Mouse (Mus musculus): Measurements from ENCODE around the gene Ski. TPM values are rescaled to one million over a fixed set of nuclear protein-coding genes. Genes with fewer than 3 reads are reported as not detected.

The Ski gene
- polyA plus RNA-seq, 1 experiment from 2014 or later = 12.7 TPM

DNA sequence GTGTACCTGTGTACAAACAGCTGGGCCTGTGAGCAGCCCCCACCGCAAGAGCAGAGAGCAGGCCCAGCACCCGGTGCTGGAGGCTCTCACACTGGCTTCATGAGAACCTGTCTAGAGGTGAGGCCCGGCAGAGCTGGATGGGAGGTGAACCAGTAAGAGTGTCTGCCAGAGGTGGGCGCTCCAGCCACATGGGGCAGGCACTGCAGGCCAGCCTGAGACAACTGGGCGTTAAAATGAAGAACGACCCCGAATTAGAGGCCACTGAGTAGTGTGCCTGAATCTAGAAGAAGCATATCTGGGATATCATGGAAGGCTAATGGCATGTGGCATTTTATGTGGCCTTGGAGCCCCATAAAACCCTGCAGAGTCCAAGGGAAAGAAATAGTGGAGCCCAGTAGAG lies 102.4 kb downstream of the Ski start:
- Histone ChIP-seq H3K4me3 (ENCODE audit: low read depth, low read length) (no peak overlapping the region), H3K36me3 (ENCODE audit: control insufficient read depth, insufficient read depth, low read length) (no peaks in the 10 kb centered on the region), H3K4me1 (ENCODE audit: control insufficient read depth, insufficient read depth, low read length) (peaks cover 7% of the 10 kb centered on the region; the same call in 1 of the 2 replicates), H3K27ac (ENCODE audit: low read depth, low read length) (no peak overlapping the region), H3K27me3 (ENCODE audit: control insufficient read depth, insufficient read depth, low read length) (no peaks in the 10 kb centered on the region), H3K9me3 (ENCODE audit: control insufficient read depth, low read length) (no peaks in the 10 kb centered on the region), H3K9ac (ENCODE audit: low read length) (no peak overlapping the region), H3K4me2 (no peak overlapping the region)
- ATAC-seq (ENCODE audit: low FRiP score) (no peak), DNase-seq (ENCODE audit: low spot score, missing footprints) (no peak)
- 89% methylated on average over 7 of the region's 7 CpGs for WGBS

DNA sequence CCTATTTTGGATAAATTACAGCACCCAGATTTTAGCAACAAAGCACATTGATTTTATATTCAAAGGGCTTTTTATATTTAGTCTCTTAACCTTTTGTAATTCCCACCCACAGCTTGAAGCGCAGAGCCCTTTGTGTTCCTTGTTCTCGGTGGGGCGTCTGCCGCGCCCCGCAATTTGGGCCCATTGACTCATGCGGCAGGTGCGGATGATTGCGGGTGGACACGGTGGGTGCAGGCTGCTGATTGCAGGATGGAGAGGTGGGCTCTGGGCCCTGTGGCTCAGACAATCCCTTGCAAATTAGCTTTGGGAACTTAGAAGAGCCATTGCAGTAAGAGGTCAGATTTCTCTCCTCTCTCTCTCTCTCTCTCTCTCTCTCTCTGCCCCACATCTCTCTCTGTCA lies 104.1 kb downstream of the Ski start:
- H3K4me3 ChIP-seq (ENCODE audit: low read depth, low read length) = no peak overlapping the region
- no peaks in the 10 kb centered on the region for H3K27me3 ChIP-seq (ENCODE audit: control insufficient read depth, insufficient read depth, low read length)
- H3K36me3 ChIP-seq (ENCODE audit: control insufficient read depth, insufficient read depth, low read length) = no peaks in the 10 kb centered on the region
- H3K9me3 ChIP-seq (ENCODE audit: control insufficient read depth, low read length) = no peaks in the 10 kb centered on the region
- 76% methylated on average over 10 of the region's 10 CpGs for WGBS
- DNase-seq (ENCODE audit: low spot score, missing footprints) = no peak
- no peak overlapping the region for H3K27ac ChIP-seq (ENCODE audit: low read depth, low read length)
- H3K9ac ChIP-seq (ENCODE audit: low read length) = no peak overlapping the region
- H3K4me2 ChIP-seq = no peak overlapping the region
- peaks cover 7% of the 10 kb centered on the region; the same call in 1 of the 2 replicates for H3K4me1 ChIP-seq (ENCODE audit: control insufficient read depth, insufficient read depth, low read length)
- ATAC-seq (ENCODE audit: low FRiP score) = no peak

DNA sequence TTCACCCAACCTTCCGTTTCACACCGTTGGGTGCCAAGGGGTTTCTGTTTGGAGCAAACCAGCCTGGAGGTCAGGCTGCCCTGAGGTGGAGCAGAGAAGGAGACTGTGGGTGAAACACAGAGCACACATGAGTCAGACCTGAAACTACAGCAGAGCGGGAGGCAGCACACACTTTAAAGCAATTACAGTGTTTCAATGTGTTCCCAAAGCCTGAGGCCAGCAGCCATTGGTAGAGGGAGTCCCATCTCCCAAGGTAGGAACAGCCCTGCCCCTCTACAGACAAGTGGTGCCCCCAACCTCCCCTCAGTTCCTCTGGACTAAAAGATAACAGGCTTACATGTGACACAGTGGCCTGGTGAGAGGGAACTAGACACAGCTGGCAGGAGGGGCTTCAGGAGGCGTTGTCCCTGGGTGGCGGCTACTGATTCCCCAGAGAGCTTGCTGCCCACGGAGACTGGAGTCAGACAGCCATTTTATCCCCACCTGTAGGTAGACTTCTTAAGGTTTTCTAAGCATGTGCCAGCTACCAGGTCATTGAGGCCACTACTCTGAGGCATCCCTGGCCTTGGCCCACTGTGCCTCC lies 104.9 kb downstream of the Ski start:
- no peaks in the 10 kb centered on the region for H3K9me3 ChIP-seq (ENCODE audit: control insufficient read depth, low read length)
- H3K36me3 ChIP-seq (ENCODE audit: control insufficient read depth, insufficient read depth, low read length) = no peaks in the 10 kb centered on the region
- WGBS = 84% methylated on average over 6 of the region's 6 CpGs
- ATAC-seq (ENCODE audit: low FRiP score) (no peak), DNase-seq (ENCODE audit: low spot score, missing footprints) (no peak)
- H3K27me3 ChIP-seq (ENCODE audit: control insufficient read depth, insufficient read depth, low read length) = no peaks in the 10 kb centered on the region
- no peak overlapping the region for H3K4me3 ChIP-seq (ENCODE audit: low read depth, low read length)
- H3K9ac ChIP-seq (ENCODE audit: low read length) = no peak overlapping the region
- H3K4me1 ChIP-seq (ENCODE audit: control insufficient read depth, insufficient read depth, low read length) = peaks cover 4% of the 10 kb centered on the region; the same call in 1 of the 2 replicates
- no peak overlapping the region for H3K4me2 ChIP-seq
- H3K27ac ChIP-seq (ENCODE audit: low read depth, low read length) = no peak overlapping the region

DNA sequence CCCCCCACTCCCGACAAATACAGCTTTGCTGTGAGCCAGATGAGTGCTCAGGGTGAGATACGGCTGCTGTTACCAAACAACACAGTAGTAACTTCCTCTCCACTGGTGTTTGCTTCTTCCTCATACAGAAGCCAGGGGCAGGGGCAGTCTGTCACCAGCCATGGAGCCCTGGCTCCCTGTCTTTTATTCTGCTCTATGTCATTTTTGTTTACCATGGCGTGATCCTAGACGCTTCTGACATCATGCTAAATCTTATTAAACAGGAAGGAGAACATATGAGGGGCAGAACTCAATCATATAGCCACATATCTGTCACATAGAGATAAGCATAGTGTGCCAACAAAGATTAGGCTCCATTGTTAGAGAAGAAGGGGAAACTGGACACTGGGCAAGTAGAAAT lies 105.8 kb downstream of the Ski start:
- 88% methylated on average over 4 of the region's 4 CpGs for whole genome bisulfite sequencing
- no peaks in the 10 kb centered on the region; the same call in 1 of the 2 replicates for H3K4me1 ChIP-seq (ENCODE audit: control insufficient read depth, insufficient read depth, low read length)
- no peaks in the 10 kb centered on the region for H3K27me3 ChIP-seq (ENCODE audit: control insufficient read depth, insufficient read depth, low read length)
- ATAC-seq (ENCODE audit: low FRiP score) = no peak
- H3K9ac ChIP-seq (ENCODE audit: low read length) = no peak overlapping the region
- H3K36me3 ChIP-seq (ENCODE audit: control insufficient read depth, insufficient read depth, low read length) = no peaks in the 10 kb centered on the region
- no peaks in the 10 kb centered on the region for H3K9me3 ChIP-seq (ENCODE audit: control insufficient read depth, low read length)
- DNase-seq (ENCODE audit: low spot score, missing footprints) = no peak
- H3K4me2 ChIP-seq = no peak overlapping the region
- H3K27ac ChIP-seq (ENCODE audit: low read depth, low read length) = no peak overlapping the region
- no peak overlapping the region for H3K4me3 ChIP-seq (ENCODE audit: low read depth, low read length)

DNA sequence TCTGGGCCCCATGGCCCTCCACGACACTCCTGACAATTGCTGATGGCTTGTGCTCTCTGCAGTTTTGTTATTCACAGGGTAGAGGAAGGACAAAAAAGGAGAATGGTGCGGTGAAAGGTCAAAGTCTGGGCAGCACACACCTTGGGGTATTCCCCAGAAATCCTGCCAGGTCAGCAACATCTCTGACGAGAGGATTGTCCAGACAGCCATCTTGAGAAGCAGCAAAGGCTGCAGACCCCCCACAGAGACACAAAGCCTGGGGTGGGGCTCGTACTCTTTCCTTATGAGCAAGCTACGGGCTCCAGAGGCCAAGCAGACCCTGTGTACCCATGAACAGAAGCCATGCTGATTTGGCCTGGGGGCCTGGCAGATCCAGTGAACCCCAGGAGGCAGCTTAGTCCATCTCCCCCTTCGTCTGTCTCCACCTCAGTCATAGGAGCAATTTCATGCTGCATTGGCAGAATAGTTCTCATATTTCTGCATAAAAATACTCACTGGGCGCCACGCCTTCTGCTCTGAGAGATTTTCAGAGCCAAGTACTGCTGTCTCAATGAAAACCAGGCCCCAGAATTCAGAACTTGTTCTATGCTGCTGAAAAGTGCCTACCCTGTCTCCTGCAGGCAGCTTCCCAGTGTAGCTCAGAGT lies 108.5 kb downstream of the Ski start:
- no peak for ATAC-seq (ENCODE audit: low FRiP score)
- no peaks in the 10 kb centered on the region for H3K27me3 ChIP-seq (ENCODE audit: control insufficient read depth, insufficient read depth, low read length)
- H3K4me1 ChIP-seq (ENCODE audit: control insufficient read depth, insufficient read depth, low read length) = no peaks in the 10 kb centered on the region; the same call in 1 of the 2 replicates
- no peaks in the 10 kb centered on the region for H3K9me3 ChIP-seq (ENCODE audit: control insufficient read depth, low read length)
- H3K27ac ChIP-seq (ENCODE audit: low read depth, low read length) = no peak overlapping the region
- H3K4me2 ChIP-seq = no peak overlapping the region
- H3K4me3 ChIP-seq (ENCODE audit: low read depth, low read length) = no peak overlapping the region
- DNase-seq (ENCODE audit: low spot score, missing footprints) = no peak
- H3K9ac ChIP-seq (ENCODE audit: low read length) = no peak overlapping the region
- H3K36me3 ChIP-seq (ENCODE audit: control insufficient read depth, insufficient read depth, low read length) = no peaks in the 10 kb centered on the region
- WGBS = 67% methylated on average over 8 of the region's 8 CpGs

DNA sequence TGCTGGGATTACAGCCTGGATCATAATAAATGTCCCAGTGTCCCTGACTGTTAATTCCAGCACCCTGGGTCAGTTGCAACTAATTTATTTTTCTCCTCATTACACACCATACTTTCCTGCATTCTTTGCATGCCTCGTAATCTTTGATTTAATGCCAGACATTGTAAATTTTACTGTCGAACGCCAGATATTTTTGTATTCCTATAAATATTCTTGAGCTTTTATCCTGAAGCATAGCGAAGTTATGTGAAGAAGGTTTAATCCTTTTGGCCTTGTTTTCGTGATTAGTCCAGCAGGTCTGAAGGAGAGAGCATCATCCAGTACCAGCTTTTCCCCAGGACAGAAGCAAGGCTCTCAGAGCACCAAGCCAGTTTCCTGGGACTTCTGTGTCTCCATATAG lies 112.9 kb downstream of the Ski start:
- ATAC-seq (ENCODE audit: low FRiP score) = no peak
- 88% methylated on average over 5 of the region's 5 CpGs for WGBS

DNA sequence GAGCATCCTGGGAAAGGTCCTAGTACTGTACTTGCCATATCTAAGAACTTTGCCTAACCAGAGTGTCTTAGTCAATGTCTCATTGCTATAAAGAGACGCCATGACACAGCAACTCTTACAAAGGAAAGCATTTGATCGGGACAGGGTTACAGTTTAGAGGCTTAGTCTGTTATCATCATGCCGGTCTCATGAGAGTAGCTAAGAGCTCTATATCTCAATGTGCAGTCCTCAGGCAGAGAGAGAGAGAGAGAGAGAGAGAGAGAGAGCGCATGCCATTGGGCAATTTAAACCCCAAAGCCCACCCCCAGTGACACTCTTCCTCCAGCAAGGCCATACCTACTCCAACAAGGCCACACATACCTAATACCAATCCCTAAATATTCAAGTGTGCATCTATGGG lies 114.5 kb downstream of the Ski start:
- WGBS = 93% methylated on average over 4 of the region's 4 CpGs
- no peak for DNase-seq (ENCODE audit: low spot score, missing footprints)
- Histone ChIP-seq H3K27ac (ENCODE audit: low read depth, low read length) (no peak overlapping the region), H3K4me1 (ENCODE audit: control insufficient read depth, insufficient read depth, low read length) (no peaks in the 10 kb centered on the region), H3K4me2 (no peak overlapping the region), H3K27me3 (ENCODE audit: control insufficient read depth, insufficient read depth, low read length) (no peaks in the 10 kb centered on the region), H3K9ac (ENCODE audit: low read length) (no peak overlapping the region), H3K9me3 (ENCODE audit: control insufficient read depth, low read length) (no peaks in the 10 kb centered on the region), H3K36me3 (ENCODE audit: control insufficient read depth, insufficient read depth, low read length) (no peaks in the 10 kb centered on the region), H3K4me3 (ENCODE audit: low read depth, low read length) (no peak overlapping the region)
- no peak for ATAC-seq (ENCODE audit: low FRiP score)

More for the DNA sequence above, 112.9 kb downstream of the Ski start:
- no peaks in the 10 kb centered on the region for H3K9me3 ChIP-seq (ENCODE audit: control insufficient read depth, low read length)
- no peaks in the 10 kb centered on the region for H3K36me3 ChIP-seq (ENCODE audit: control insufficient read depth, insufficient read depth, low read length)
- 0 out of 2 replicates have a peak overlapping the region, but pooled peaks have one; percentile 9 for H3K9ac ChIP-seq (ENCODE audit: low read length)
- no peaks in the 10 kb centered on the region for H3K27me3 ChIP-seq (ENCODE audit: control insufficient read depth, insufficient read depth, low read length)
- no peak for DNase-seq (ENCODE audit: low spot score, missing footprints)
- H3K4me1 ChIP-seq (ENCODE audit: control insufficient read depth, insufficient read depth, low read length) = no peaks in the 10 kb centered on the region
- no peak overlapping the region for H3K4me2 ChIP-seq
- H3K27ac ChIP-seq (ENCODE audit: low read depth, low read length) = no peak overlapping the region
- H3K4me3 ChIP-seq (ENCODE audit: low read depth, low read length) = no peak overlapping the region

Other genes with a start within 250 kb of the Ski start
- 0.81 and 0.85 TPM in 2 replicates for gene Plch2, start 165.8 kb downstream of the Ski start, polyA plus RNA-seq (2014; fragmentation: Nextera tagmentation; extraction: Ambion mirVana)
- 8.2 and 9.7 TPM in 2 replicates for gene Pex10, start 155.6 kb downstream of the Ski start, polyA plus RNA-seq (2014; fragmentation: Nextera tagmentation; extraction: Ambion mirVana)
- gene Rer1, start 136.2 kb downstream of the Ski start, polyA plus RNA-seq (2014; fragmentation: Nextera tagmentation; extraction: Ambion mirVana) = 152 and 162 TPM in 2 replicates
- gene Morn1, start 136.0 kb downstream of the Ski start, polyA plus RNA-seq (2014; fragmentation: Nextera tagmentation; extraction: Ambion mirVana) = 4.1 and 5.1 TPM in 2 replicates
- gene Faap20, start 27.2 kb upstream of the Ski start, polyA plus RNA-seq (2014; fragmentation: Nextera tagmentation; extraction: Ambion mirVana) = 101 and 110 TPM in 2 replicates
- gene Prkcz, start 138.8 kb upstream of the Ski start, polyA plus RNA-seq (2014; fragmentation: Nextera tagmentation; extraction: Ambion mirVana) = 17.6 and 18.3 TPM in 2 replicates
- not detected in 2 replicates for gene Gabrd, start 175.5 kb upstream of the Ski start, polyA plus RNA-seq (2014; fragmentation: Nextera tagmentation; extraction: Ambion mirVana)
- gene Cfap74, start 186.6 kb upstream of the Ski start, polyA plus RNA-seq (2014; fragmentation: Nextera tagmentation; extraction: Ambion mirVana) = 6.3 and 6.5 TPM in 2 replicates
- not detected in 2 replicates for gene Tmem52, start 246.5 kb upstream of the Ski start, polyA plus RNA-seq (2014; fragmentation: Nextera tagmentation; extraction: Ambion mirVana)

Measured in midbrain, embryonic 11.5 days (tissue).